Mouse (Mus musculus) intestine, embryonic 15.5 days (tissue): ENCODE measurements around the gene Ap1m2. TPM values are rescaled to one million over a fixed set of nuclear protein-coding genes. Genes with fewer than 3 reads are reported as not detected.
"Not testable (repeated sequence)": the region's sequence is repeated elsewhere in the genome, so short reads cannot be mapped to it uniquely, and the experiment has no call there.

ENCODE experiments used
- ATAC-seq: fragments of 200-750 bp; cut with Nextera tagmentation; 2 replicates; pipeline ENCODE4 v1.8.0; 2017; ENCODE audit warnings: moderate TSS enrichment, moderate library complexity
- H3K27ac ChIP-seq: fragments of 300-500 bp; sonication (generic); 2 replicates; pipeline ENCODE4 v1.5.1; 2015; ENCODE audit warnings: mild to moderate bottlenecking, inconsistent platforms
- H3K27me3 ChIP-seq: fragments of 300-500 bp; sonication (generic); replicated peaks from 2 replicates; pipeline ENCODE4 v1.6.1; 2015; ENCODE audit warnings: inconsistent platforms
- H3K36me3 ChIP-seq: fragments of 300-500 bp; sonication (generic); 2 replicates; pipeline ENCODE4 v1.6.1; 2015; ENCODE audit warnings: inconsistent platforms
- H3K4me1 ChIP-seq: fragments of 300-500 bp; sonication (generic); replicated peaks from 2 replicates; pipeline ENCODE4 v1.6.1; 2015; ENCODE audit warnings: inconsistent platforms
- H3K4me2 ChIP-seq: fragments of 300-500 bp; sonication (generic); replicated peaks from 2 replicates; pipeline ENCODE4 v1.6.1; 2015; ENCODE audit warnings: mild to moderate bottlenecking, inconsistent platforms
- H3K4me3 ChIP-seq: fragments of 300-500 bp; sonication (generic); replicated peaks from 2 replicates; pipeline ENCODE4 v1.5.1; 2015; ENCODE audit warnings: inconsistent platforms
- H3K9ac ChIP-seq: fragments of 300-500 bp; sonication (generic); 2 replicates; pipeline ENCODE4 v1.6.1; 2015; ENCODE audit warnings: inconsistent platforms
- H3K9me3 ChIP-seq: fragments of 300-500 bp; sonication (generic); 2 replicates; pipeline ENCODE4 v1.6.1; 2016; ENCODE audit warnings: inconsistent platforms
- WGBS: fragments of 180-500 bp; shearing (Covaris S2); methylation state at CpG from one replicate; pipeline ENCODE4 v1.1.7; 2015; 5-methylcytosine and 5-hydroxymethylcytosine counted together
- polyA plus RNA-seq: library from polyadenylated mRNA; unstranded; fragments of >200 nt; fragmentation: Nextera tagmentation; extraction: Ambion mirVana; gene quantifications from 2 replicates; pipeline ENCODE4 v1.2.1, GENCODE M21; 2015

Ap1m2 gene
- polyA plus RNA-seq, 1 experiment from 2014 or later, result 106 TPM

- Histone ChIP-seq H3K27me3 (no peaks in the 10 kb centered on the region), H3K4me1 (peaks cover 18% of the 10 kb centered on the region), H3K4me3 (no peak overlapping the region), H3K9me3 (no peaks in the 10 kb centered on the region), H3K36me3 (peaks cover 36% of the 10 kb centered on the region), H3K4me2 (no peak overlapping the region), H3K9ac (no peak overlapping the region), H3K27ac (no peak overlapping the region)
- ATAC-seq, result no peak
- 63% methylated on average over 3 of the region's 3 CpGs for WGBS
These were observed 28.1 kb downstream of the Ap1m2 start for GRCm38 (mm10) chr9:21283994-21284393.

- H3K27ac ChIP-seq, result no peak overlapping the region
These were observed 28.5 kb downstream of the Ap1m2 start for GRCm38 (mm10) chr9:21283591-21283990.

GRCm38 (mm10) chr9:21277776-21278175 lies 34.4 kb downstream of the Ap1m2 start:
- H3K9ac ChIP-seq, result no peak overlapping the region
- H3K27me3 ChIP-seq, result no peaks in the 10 kb centered on the region
- H3K36me3 ChIP-seq, result peaks cover 72% of the 10 kb centered on the region
- WGBS, result 95% methylated on average over 5 of the region's 5 CpGs
- H3K4me2 ChIP-seq, result no peak overlapping the region
- H3K9me3 ChIP-seq, result no peaks in the 10 kb centered on the region
- no peak for ATAC-seq
- H3K4me1 ChIP-seq, result no peaks in the 10 kb centered on the region
- H3K4me3 ChIP-seq, result no peak overlapping the region
- no peak overlapping the region for H3K27ac ChIP-seq

More at GRCm38 (mm10) chr9:21283591-21283990, 28.5 kb downstream of the Ap1m2 start:
- Histone ChIP-seq H3K4me2 (no peak overlapping the region), H3K36me3 (peaks cover 40% of the 10 kb centered on the region), H3K4me3 (no peak overlapping the region), H3K9me3 (no peaks in the 10 kb centered on the region), H3K4me1 (peaks cover 14% of the 10 kb centered on the region), H3K9ac (no peak overlapping the region), H3K27me3 (no peaks in the 10 kb centered on the region)
- WGBS, result 85% methylated on average over 5 of the region's 5 CpGs
- no peak for ATAC-seq

DNA sequence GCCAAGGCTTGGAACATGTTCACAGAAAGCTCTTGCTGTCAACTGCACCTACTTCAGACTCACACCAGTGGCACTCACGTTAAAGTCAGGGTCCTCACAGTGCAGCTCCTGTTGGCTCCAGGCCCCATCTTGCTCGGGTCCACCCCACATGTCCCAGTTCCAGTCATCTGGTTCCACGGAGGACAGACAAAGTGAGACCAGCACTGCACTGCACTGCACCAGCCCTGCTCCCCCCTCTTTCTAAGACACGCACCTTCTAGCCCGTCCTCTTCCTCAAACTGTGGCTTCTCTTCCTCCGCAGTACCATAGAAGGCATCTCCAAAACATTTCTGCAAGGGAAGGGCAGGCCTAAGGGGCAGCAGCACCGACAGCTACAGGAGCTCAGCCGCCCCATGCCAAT lies 35.8 kb downstream of the Ap1m2 start:
- H3K27ac ChIP-seq, result no peak overlapping the region
- no peak overlapping the region for H3K4me3 ChIP-seq
- H3K4me1 ChIP-seq, result no peaks in the 10 kb centered on the region
- H3K9me3 ChIP-seq, result no peaks in the 10 kb centered on the region
- no peak overlapping the region for H3K9ac ChIP-seq
- no peak overlapping the region for H3K4me2 ChIP-seq
- H3K27me3 ChIP-seq, result no peaks in the 10 kb centered on the region
- peaks cover 76% of the 10 kb centered on the region for H3K36me3 ChIP-seq
- ATAC-seq, result no peak
- WGBS, result 86% methylated on average over 8 of the region's 8 CpGs

GRCm38 (mm10) chr9:21275727-21276126 lies 36.4 kb downstream of the Ap1m2 start:
- ATAC-seq, result no peak
- Histone ChIP-seq H3K9me3 (no peaks in the 10 kb centered on the region), H3K4me3 (no peak overlapping the region), H3K4me2 (no peak overlapping the region), H3K4me1 (no peaks in the 10 kb centered on the region), H3K27ac (no peak overlapping the region), H3K27me3 (no peaks in the 10 kb centered on the region), H3K9ac (no peak overlapping the region), H3K36me3 (peaks cover 76% of the 10 kb centered on the region)
- 88% methylated on average over 12 of the region's 12 CpGs for WGBS

DNA sequence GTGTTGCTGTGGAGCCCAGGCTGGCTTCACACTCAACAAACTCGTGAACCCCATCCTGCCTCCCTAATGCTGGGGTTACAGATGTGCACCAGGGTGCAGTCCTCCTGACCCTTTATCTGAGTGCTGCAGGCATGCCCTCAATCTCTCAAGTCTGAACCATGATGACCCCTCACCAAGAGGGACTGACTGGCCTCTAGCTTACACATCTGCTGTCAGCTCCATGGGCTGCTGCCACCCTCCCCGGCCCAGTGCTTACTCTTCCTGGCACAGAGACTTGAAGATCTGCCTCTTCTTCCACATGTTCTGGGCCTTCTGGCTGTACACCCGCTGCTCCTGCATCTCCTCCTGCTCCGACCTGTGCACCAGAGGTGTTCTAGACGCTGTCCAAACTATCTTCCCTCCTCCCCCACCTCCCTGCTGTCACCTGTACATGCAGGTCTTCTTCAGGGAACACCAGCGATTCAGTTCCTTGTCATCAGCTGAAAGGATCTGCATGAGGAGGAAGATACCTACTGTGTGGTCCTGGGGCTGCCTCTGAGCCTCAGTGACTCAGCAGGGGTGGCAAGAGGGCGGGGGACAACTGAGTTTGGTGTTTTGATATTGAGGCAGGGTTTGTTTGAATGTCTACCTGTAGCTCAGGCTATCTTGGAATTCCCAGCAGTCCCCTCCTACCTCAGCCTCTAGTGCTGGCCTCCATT lies 37.0 kb downstream of the Ap1m2 start:
- H3K9me3 ChIP-seq, result no peaks in the 10 kb centered on the region
- no peak overlapping the region for H3K4me3 ChIP-seq
- peaks cover 78% of the 10 kb centered on the region for H3K36me3 ChIP-seq
- H3K27me3 ChIP-seq, result no peaks in the 10 kb centered on the region
- WGBS, result 83% methylated on average over 7 of the region's 7 CpGs
- H3K4me1 ChIP-seq, result no peaks in the 10 kb centered on the region
- H3K4me2 ChIP-seq, result no peak overlapping the region
- H3K27ac ChIP-seq, result no peak overlapping the region
- ATAC-seq, result no peak
- H3K9ac ChIP-seq, result no peak overlapping the region

DNA sequence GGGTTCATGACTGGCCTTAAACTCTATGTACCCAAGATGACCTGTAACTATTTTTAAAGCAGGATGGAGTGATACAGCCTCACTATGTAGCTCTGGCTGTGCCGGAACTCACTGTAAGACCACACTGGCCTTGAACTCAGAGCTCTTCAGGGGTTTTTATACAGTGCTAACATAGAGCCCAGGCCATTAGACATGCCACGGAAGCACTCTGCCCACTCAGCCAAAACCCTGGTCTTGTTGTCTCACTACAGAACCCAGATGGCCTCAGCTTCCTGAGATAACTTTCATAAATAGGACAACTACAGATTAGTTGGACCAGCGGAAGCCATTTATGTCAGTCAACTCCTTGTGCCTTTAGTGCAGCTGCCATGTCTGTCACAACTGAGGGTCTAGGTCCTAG lies 37.8 kb downstream of the Ap1m2 start:
- Histone ChIP-seq H3K27me3 (no peaks in the 10 kb centered on the region), H3K4me1 (no peaks in the 10 kb centered on the region), H3K36me3 (peaks cover 77% of the 10 kb centered on the region), H3K9me3 (no peaks in the 10 kb centered on the region), H3K4me2 (no peak overlapping the region), H3K9ac (no peak overlapping the region), H3K27ac (no peak overlapping the region), H3K4me3 (no peak overlapping the region)
- WGBS, result 86% methylated on average over 3 of the region's 3 CpGs
- no peak for ATAC-seq

GRCm38 (mm10) chr9:21273520-21274228 lies 38.5 kb downstream of the Ap1m2 start:
- Histone ChIP-seq H3K9me3 (no peaks in the 10 kb centered on the region), H3K9ac (no peak overlapping the region), H3K36me3 (peaks cover 70% of the 10 kb centered on the region), H3K27ac (no peak overlapping the region), H3K4me1 (no peaks in the 10 kb centered on the region), H3K4me3 (no peak overlapping the region), H3K27me3 (no peaks in the 10 kb centered on the region), H3K4me2 (no peak overlapping the region)
- 72% methylated on average over 7 of the region's 7 CpGs for WGBS
- no peak for ATAC-seq

- Histone ChIP-seq H3K27me3 (no peaks in the 10 kb centered on the region), H3K4me1 (no peaks in the 10 kb centered on the region), H3K9me3 (no peaks in the 10 kb centered on the region), H3K27ac (no peak overlapping the region), H3K4me2 (no peak overlapping the region), H3K4me3 (no peak overlapping the region), H3K36me3 (peaks cover 72% of the 10 kb centered on the region), H3K9ac (no peak overlapping the region)
- ATAC-seq, result no peak
- 78% methylated on average over 8 of the region's 8 CpGs for WGBS
These were observed 39.0 kb downstream of the Ap1m2 start for GRCm38 (mm10) chr9:21273094-21273493.

DNA sequence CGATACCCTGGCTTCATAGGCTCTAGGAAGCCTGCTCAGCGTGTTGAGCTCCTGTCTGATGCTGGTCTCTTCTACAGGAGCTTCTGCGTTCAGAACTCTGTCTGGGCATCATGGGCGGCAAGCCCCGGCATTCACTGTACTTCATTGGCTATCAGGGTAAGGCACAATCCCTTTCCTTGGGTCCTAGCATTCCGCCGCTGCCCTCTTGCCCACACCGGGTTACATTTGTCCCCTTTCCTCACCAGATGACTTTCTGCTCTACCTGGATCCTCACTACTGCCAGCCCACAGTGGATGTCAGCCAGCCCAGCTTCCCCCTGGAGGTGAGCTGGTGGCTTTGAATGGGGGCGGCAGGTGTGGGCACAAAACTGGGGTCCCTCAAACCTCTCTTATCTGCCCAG lies 39.7 kb downstream of the Ap1m2 start:
- no peaks in the 10 kb centered on the region for H3K4me1 ChIP-seq
- H3K4me2 ChIP-seq, result no peak overlapping the region
- H3K9ac ChIP-seq, result no peak overlapping the region
- ATAC-seq, result no peak
- H3K4me3 ChIP-seq, result no peak overlapping the region
- H3K9me3 ChIP-seq, result no peaks in the 10 kb centered on the region
- 87% methylated on average over 9 of the region's 9 CpGs for WGBS
- peaks cover 68% of the 10 kb centered on the region for H3K36me3 ChIP-seq
- no peaks in the 10 kb centered on the region for H3K27me3 ChIP-seq
- H3K27ac ChIP-seq, result no peak overlapping the region

- WGBS, result 86% methylated on average over 5 of the region's 5 CpGs
- not testable (repeated sequence) for H3K9me3 ChIP-seq, H3K27ac ChIP-seq, H3K27me3 ChIP-seq, ATAC-seq, H3K9ac ChIP-seq, H3K4me3 ChIP-seq, H3K4me2 ChIP-seq
- peaks cover 14% of the 10 kb centered on the region for H3K4me1 ChIP-seq
- H3K36me3 ChIP-seq, result peaks cover 57% of the 10 kb centered on the region
These were observed 42.5 kb downstream of the Ap1m2 start for GRCm38 (mm10) chr9:21269590-21269989.

DNA sequence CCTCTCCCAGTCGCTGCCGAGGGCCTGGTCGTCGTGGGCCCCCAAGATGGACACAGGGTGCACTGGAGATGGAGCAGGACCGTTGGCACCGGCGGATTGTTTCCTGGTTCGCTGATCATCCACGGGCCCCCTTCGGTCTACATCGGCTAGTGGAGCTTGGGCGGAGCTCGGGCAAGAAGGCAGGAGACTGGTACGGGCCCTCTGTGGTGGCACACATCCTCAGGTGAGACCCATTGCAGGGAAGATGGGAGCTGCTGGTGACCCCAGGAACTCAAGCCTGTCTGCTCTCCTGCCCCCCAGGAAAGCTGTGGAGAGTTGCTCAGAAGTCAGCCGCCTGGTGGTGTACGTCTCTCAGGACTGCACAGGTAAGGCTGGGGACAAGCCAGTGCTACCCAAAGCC lies 43.8 kb downstream of the Ap1m2 start:
- Histone ChIP-seq H3K9me3 (no peaks in the 10 kb centered on the region), H3K4me1 (peaks cover 18% of the 10 kb centered on the region), H3K27ac (no peak overlapping the region), H3K4me2 (no peak overlapping the region), H3K36me3 (peaks cover 47% of the 10 kb centered on the region), H3K27me3 (no peaks in the 10 kb centered on the region), H3K4me3 (no peak overlapping the region), H3K9ac (no peak overlapping the region)
- ATAC-seq, result no peak
- 92% methylated on average over 16 of the region's 16 CpGs for WGBS

DNA sequence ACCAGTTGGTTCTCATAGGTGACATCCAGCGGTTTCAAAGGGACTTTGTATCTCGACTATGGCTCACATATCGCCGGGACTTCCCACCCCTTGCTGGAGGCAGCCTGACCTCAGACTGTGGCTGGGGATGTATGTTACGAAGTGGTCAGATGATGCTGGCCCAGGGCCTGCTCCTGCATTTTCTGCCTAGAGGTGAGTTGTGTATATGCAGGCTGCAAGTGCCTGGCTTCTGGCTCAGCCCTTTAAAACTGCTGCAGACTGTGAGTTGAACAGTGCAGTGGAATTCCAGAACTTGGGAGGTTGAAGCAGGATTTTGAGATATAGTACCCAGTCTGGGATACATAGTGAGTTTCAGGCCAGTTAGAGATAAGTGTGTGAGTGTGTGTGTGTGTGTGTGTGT lies 45.2 kb downstream of the Ap1m2 start:
- peaks cover 33% of the 10 kb centered on the region for H3K36me3 ChIP-seq
- peak overlapping the region; percentile 68; the same call in 1 of the 2 replicates for H3K9ac ChIP-seq
- no peak for ATAC-seq
- peaks cover 18% of the 10 kb centered on the region for H3K4me1 ChIP-seq
- no peak overlapping the region for H3K27ac ChIP-seq
- 86% methylated on average over 5 of the region's 5 CpGs for WGBS
- H3K4me2 ChIP-seq, result peak overlapping the region; percentile 73
- peak overlapping the region; percentile 61; the same call in 1 of the 2 replicates for H3K4me3 ChIP-seq
- H3K27me3 ChIP-seq, result no peaks in the 10 kb centered on the region
- no peaks in the 10 kb centered on the region for H3K9me3 ChIP-seq
